Mouse (Mus musculus) kidney, adult 2 months (tissue): Measurements from ENCODE around the gene Cipc.

Experiments used
- CTCF ChIP-seq: fragments of 200-500 bp; conservative IDR thresholded peaks from 2 replicates; pipeline ENCODE4 v1.5.1; 2011; ENCODE audit warnings: low read depth, mild to moderate bottlenecking, control low read depth, low read length, moderate library complexity, mixed read lengths; ENCODE audit not compliant: insufficient read depth, insufficient read length
- POLR2A ChIP-seq: fragments of 200-500 bp; IDR thresholded peaks from one replicate; pipeline ENCODE4 v1.6.1; 2011; ENCODE audit warnings: low read depth, low read length, control low read depth

- no peak for TF ChIP-seq CTCF
- no peak for TF ChIP-seq POLR2A
These were observed 32.5 kb upstream of the Cipc start for GRCm38 (mm10) chr12:86914351-86914750.
